Mouse (Mus musculus): Measurements from ENCODE around the gene Gm11060. TPM values are rescaled to one million over a fixed set of nuclear protein-coding genes. Genes with fewer than 3 reads are reported as not detected.

Gene Gm11060
- polyA plus RNA-seq (2016; fragmentation: Nextera tagmentation; extraction: Ambion mirVana): not detected in 2 replicates

DNA sequence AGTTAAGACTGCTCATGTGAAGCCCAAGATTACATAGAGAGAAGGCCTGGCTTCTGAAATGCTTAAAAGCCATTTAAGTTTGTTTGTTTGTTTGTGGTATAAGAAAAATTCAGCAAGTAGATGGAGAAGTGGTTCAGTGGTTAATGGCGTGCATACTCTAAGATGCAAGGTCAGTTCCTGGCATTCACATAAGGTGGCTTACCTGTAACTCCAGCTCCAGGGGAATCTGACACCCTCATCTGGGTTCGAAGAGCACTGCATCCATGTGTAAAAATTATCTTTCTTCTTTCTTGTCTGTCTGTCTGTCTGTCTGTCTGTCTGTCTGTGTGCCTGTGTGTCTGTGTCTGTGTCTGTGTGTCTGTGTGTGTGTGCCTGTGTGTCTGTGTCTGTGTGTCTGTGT, at the start of gene Gm11060:
Gm11060 (plus strand) TSS at position 301 of the 400 bp plus-strand sequence.
- H3K36me3 ChIP-seq (replicated peaks): no peaks in the 10 kb centered on the region
- no peaks in the 10 kb centered on the region for H3K9me3 ChIP-seq
- no peak within 1 kb of the TSS for H3K4me3 ChIP-seq (replicated peaks)
- H3K27ac ChIP-seq: no peak within 1 kb of the TSS
- H3K4me2 ChIP-seq: no peak within 1 kb of the TSS
- H3K27me3 ChIP-seq: no peaks in the 10 kb centered on the region
- H3K4me1 ChIP-seq: peaks cover 23% of the 10 kb centered on the region
- H3K9ac ChIP-seq: no peak within 1 kb of the TSS
- WGBS: 83% methylated on average over 2 of the region's 2 CpGs
- ATAC-seq (ENCODE audit: low FRiP score): no peak

DNA sequence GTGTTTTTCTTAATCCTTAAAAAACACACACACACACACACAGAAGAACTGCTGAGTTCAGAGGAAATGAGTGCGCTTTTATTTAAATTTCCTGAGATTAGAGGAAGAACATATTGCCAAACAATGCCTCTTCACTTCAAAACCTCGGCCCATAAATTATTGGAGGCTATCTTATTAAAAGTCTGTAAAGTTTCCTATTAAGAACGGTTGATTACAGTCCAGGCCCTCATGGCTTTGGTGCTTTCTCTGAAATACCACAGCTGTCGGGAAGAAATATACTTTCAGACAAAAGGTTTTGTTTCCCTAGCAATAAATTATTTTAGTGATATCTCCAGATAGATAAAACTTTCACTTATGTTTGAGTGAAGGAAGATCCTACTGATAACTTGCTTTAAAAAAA, 48.7 kb upstream of the Gm11060 start:
- Histone ChIP-seq H3K4me3 (replicated peaks) (no peak overlapping the region), H3K4me1 (no peaks in the 10 kb centered on the region), H3K9ac (no peak overlapping the region), H3K9me3 (no peaks in the 10 kb centered on the region), H3K4me2 (no peak overlapping the region), H3K36me3 (replicated peaks) (no peaks in the 10 kb centered on the region), H3K27ac (no peak overlapping the region), H3K27me3 (no peaks in the 10 kb centered on the region)
- ATAC-seq (ENCODE audit: low FRiP score): no peak
- 74% methylated on average over 4 of the region's 4 CpGs for WGBS

DNA sequence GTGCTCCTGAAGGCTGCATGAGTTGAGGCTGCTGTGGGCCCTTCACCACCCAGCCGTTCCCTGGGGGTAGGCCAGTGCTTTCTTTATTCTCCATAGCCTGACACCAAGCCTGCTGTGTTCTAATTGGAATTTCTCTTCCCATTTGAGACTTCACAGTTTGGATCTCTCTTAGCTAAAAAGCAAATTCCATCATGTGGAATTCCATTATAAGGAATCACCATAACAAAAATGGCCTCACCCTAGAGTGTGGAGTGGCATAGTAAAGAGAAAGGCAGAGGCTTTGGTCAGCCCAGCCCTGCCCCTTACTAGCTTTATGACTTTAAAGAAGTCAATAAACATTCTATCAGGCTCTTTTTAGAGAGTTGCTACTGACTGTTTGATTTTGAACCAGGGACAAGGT, 43.5 kb upstream of the Gm11060 start:
- WGBS: 42% methylated on average over 1 of the region's 1 CpGs
- no peak for ATAC-seq (ENCODE audit: low FRiP score)
- no peaks in the 10 kb centered on the region for H3K4me1 ChIP-seq

DNA sequence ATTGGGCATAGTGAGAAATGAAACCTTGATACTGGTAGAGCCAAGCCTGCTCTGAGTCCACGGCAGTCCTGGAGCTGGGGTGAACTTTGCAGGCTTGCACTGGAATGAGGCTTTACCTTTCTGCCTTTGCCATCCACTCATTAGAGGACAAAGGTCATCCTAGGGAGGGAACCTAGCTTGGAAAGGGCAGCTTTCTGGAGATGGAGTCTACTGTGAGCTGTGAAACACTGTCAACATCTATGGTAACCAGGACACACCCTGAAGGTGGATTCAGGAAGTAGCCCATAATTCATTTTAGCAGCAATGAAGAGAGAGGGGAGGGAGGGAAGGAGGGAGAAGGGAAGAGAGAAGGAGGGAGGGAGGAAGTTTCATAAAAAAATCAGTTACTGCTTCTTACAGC, 36.3 kb upstream of the Gm11060 start:
- no peaks in the 10 kb centered on the region for H3K27me3 ChIP-seq
- no peaks in the 10 kb centered on the region for H3K36me3 ChIP-seq (replicated peaks)
- no peaks in the 10 kb centered on the region for H3K4me1 ChIP-seq
- no peak overlapping the region for H3K27ac ChIP-seq
- H3K4me2 ChIP-seq: no peak overlapping the region
- H3K9me3 ChIP-seq: no peaks in the 10 kb centered on the region
- no peak overlapping the region for H3K9ac ChIP-seq
- no peak for ATAC-seq (ENCODE audit: low FRiP score)
- H3K4me3 ChIP-seq (replicated peaks): no peak overlapping the region
- 79% methylated on average over 1 of the region's 1 CpGs for WGBS

More for the DNA sequence above, 43.5 kb upstream of the Gm11060 start:
- Histone ChIP-seq H3K27me3 (no peaks in the 10 kb centered on the region), H3K9me3 (no peaks in the 10 kb centered on the region), H3K27ac (no peak overlapping the region), H3K36me3 (replicated peaks) (no peaks in the 10 kb centered on the region), H3K9ac (no peak overlapping the region), H3K4me3 (replicated peaks) (no peak overlapping the region), H3K4me2 (no peak overlapping the region)

DNA sequence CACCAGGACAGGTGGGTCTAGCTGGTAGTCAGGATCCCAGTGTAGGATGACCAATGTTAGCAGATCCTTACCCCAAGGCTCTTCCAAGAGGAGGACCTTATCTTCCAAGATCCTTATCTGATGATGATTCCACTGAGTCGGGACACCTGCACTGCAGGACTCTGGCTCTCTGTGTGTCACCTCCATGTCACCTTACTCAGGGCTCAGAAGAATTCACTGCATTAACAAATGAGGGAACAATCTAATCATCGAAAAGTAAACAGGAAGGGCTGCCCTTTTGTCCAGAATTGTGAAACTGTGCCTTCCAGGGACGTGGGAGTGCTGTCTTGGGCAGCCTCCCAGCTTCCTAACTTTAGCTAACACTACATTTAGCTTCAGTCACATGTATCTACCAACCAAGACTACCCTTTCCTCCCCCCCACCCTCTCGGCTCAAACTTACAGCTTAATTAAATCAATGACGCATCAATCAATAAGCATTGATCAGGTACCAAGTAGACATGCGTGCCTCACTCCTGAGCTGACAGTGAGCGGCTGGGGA, 33.2 kb upstream of the Gm11060 start:
- Histone ChIP-seq H3K4me2 (no peak overlapping the region), H3K9me3 (no peaks in the 10 kb centered on the region), H3K4me3 (replicated peaks) (no peak overlapping the region), H3K36me3 (replicated peaks) (no peaks in the 10 kb centered on the region), H3K4me1 (no peaks in the 10 kb centered on the region), H3K27me3 (no peaks in the 10 kb centered on the region), H3K27ac (no peak overlapping the region), H3K9ac (no peak overlapping the region)
- ATAC-seq (ENCODE audit: low FRiP score): no peak
- 78% methylated on average over 7 of the region's 7 CpGs for WGBS

DNA sequence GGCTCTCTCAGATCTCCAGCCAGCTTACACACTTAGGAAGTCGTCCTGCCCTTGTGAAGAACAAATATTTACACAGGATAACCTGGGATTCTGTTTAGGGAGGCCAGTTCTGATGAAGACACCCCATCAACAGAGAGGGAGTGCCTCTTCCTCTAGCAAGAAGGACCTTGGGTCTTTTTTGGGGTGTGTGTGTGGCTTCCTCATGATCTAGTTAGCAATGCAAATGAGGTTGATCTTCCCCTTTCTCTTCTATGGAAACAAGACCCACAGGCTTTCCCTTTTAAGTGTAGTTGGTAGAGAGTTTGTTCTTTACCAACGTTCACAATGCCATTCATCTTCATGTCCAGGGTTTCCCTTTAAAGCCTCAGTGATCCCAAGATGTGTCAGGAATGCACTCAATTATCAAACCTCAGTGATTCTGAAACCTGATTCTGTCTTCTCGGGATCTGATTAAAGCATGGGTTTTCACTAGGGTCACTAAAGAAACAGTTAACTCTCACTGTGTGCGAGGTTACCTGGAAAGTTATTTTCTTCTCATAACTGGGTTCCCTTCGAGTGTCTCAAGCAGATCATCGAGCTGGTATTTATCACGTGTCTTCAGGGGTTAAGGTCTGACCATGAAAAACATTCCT, 29.0 kb upstream of the Gm11060 start:
- H3K36me3 ChIP-seq (replicated peaks): no peaks in the 10 kb centered on the region
- H3K4me1 ChIP-seq: no peaks in the 10 kb centered on the region
- WGBS: 53% methylated on average over 7 of the region's 7 CpGs
- H3K27ac ChIP-seq: no peak overlapping the region
- H3K9me3 ChIP-seq: no peaks in the 10 kb centered on the region
- no peak for ATAC-seq (ENCODE audit: low FRiP score)
- H3K4me3 ChIP-seq (replicated peaks): no peak overlapping the region
- no peak overlapping the region for H3K9ac ChIP-seq
- no peak overlapping the region for H3K4me2 ChIP-seq
- no peaks in the 10 kb centered on the region for H3K27me3 ChIP-seq

DNA sequence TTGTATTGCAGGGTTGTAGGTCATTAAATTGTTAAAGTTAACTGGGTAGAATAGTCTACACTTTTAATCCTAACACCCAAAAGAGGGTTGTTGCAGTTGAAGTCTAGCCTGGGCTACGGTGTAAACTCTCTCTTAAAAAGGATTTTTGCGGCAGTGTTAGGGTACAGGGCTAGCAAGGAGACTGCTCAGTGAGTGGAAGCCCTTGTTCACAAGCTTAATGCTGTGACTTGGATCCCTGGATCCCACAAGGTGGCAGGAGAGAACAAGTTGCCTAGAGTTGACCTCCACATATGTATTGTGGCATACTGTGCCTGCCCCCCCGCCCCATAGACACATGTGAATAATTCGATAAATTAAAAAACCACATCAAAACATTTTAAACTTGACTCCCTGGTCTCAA, 19.3 kb upstream of the Gm11060 start:
- WGBS: 76% methylated on average over 4 of the region's 4 CpGs

DNA sequence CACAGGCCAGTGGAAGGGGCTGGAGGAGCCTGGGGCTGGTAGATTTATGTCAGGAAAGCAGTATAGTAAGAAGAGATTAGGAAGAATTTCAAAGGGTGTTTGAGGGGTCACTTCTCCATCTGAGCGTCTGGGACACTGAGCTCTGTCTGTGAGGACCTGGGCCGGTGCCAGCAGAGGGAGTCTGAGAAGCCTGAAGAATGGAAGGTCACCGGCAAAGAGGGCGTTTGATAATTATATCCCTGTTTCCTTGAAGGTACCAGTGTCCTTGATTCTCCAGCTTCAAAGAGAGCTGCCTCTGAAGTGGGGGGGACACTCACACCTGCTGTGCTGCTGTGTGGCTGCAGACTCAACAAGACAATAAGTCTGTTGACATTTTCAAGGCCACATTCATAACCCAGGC, 17.6 kb upstream of the Gm11060 start:
- no peaks in the 10 kb centered on the region for H3K4me1 ChIP-seq
- H3K4me2 ChIP-seq: no peak overlapping the region
- H3K27me3 ChIP-seq: no peaks in the 10 kb centered on the region
- H3K9me3 ChIP-seq: no peaks in the 10 kb centered on the region
- no peak overlapping the region for H3K27ac ChIP-seq
- no peak overlapping the region for H3K4me3 ChIP-seq (replicated peaks)
- H3K36me3 ChIP-seq (replicated peaks): no peaks in the 10 kb centered on the region
- ATAC-seq (ENCODE audit: low FRiP score): no peak
- no peak overlapping the region for H3K9ac ChIP-seq
- WGBS: 61% methylated on average over 4 of the region's 4 CpGs

More for the DNA sequence above, 19.3 kb upstream of the Gm11060 start:
- Histone ChIP-seq H3K4me1 (no peaks in the 10 kb centered on the region), H3K36me3 (replicated peaks) (no peaks in the 10 kb centered on the region), H3K27me3 (no peaks in the 10 kb centered on the region), H3K4me3 (replicated peaks) (no peak overlapping the region), H3K27ac (no peak overlapping the region), H3K9ac (no peak overlapping the region), H3K4me2 (no peak overlapping the region), H3K9me3 (no peaks in the 10 kb centered on the region)
- ATAC-seq (ENCODE audit: low FRiP score): no peak

DNA sequence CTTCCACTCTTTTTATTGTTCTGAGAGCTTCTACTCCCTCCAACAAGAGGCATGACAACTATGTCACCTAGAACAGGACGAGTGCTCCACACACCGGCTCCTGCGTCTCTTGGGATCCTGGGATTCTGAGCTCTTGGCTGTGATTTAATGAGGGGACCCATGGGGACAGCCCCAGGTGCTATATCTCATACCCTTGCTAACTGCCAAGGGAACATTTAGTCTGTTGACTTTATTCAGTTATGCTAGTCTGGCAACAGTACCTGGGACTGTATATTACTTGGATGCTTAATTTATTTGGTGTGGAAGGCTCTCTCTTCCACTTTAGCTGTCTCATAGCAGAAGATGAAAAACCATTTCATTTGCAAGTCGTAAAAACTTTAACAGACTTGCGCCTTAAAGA, 16.0 kb upstream of the Gm11060 start:
- no peak overlapping the region for H3K27ac ChIP-seq
- 87% methylated on average over 5 of the region's 5 CpGs for WGBS
- H3K27me3 ChIP-seq: no peaks in the 10 kb centered on the region
- ATAC-seq (ENCODE audit: low FRiP score): no peak
- H3K9ac ChIP-seq: no peak overlapping the region
- no peaks in the 10 kb centered on the region for H3K9me3 ChIP-seq
- H3K4me3 ChIP-seq (replicated peaks): no peak overlapping the region
- H3K4me1 ChIP-seq: no peaks in the 10 kb centered on the region
- H3K4me2 ChIP-seq: no peak overlapping the region
- H3K36me3 ChIP-seq (replicated peaks): no peaks in the 10 kb centered on the region

DNA sequence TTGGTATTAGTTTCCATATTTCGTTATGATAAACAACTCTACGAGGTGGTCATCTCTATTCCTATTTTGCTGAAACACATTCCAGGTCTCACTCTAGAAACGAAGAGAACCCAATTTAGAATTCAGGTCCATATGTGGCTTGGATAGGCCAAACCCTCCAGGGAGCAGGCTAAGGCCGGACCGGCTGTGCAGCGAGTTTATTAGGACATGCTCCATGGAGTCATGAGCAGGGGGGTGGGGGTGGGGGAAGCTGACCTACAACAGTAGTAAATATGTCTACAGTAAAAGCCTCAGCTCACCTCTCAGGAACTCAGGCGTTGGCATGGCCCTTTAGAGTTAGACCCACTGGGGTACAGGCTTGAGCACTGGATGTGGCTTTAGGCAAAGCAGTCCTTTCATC, 14.7 kb upstream of the Gm11060 start:
- 93% methylated on average over 7 of the region's 7 CpGs for WGBS
- no peak overlapping the region for H3K4me3 ChIP-seq (replicated peaks)
- H3K9ac ChIP-seq: no peak overlapping the region
- no peak overlapping the region for H3K4me2 ChIP-seq
- no peaks in the 10 kb centered on the region for H3K36me3 ChIP-seq (replicated peaks)
- no peaks in the 10 kb centered on the region for H3K27me3 ChIP-seq
- H3K4me1 ChIP-seq: no peaks in the 10 kb centered on the region
- H3K9me3 ChIP-seq: no peaks in the 10 kb centered on the region
- no peak for ATAC-seq (ENCODE audit: low FRiP score)
- no peak overlapping the region for H3K27ac ChIP-seq

DNA sequence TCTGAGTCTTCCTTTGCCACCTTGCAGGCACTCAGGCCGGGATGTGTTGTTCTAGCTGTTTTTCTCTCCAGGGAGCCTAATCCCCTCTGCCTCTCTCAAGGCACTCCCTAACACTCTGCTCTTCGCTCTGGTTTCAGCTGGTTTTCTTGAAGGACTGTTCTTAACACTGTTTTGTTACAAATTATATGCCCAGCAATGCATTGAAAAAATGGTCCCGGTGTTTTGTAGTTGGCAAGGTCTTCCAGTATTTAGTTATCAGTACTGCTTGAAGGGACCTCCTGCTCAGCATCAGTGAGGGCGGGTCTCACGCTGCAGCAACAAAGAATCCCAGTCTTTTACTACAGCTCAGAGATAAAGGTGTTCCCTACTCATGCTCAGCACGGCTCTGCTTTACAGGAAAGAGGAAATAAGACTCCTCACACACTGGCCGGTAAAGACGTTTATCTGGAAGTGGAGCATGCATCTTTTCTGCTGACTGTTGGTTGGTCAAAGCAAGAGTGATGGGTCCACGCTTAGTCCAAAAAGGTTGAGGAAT, 9.5 kb upstream of the Gm11060 start:
- no peak overlapping the region for H3K27ac ChIP-seq
- H3K36me3 ChIP-seq (replicated peaks): no peaks in the 10 kb centered on the region
- no peak overlapping the region for H3K4me3 ChIP-seq (replicated peaks)
- no peak overlapping the region for H3K9ac ChIP-seq
- no peaks in the 10 kb centered on the region for H3K9me3 ChIP-seq
- 28% methylated on average over 9 of the region's 9 CpGs for WGBS
- ATAC-seq (ENCODE audit: low FRiP score): no peak
- H3K4me2 ChIP-seq: no peak overlapping the region
- H3K4me1 ChIP-seq: no peaks in the 10 kb centered on the region
- H3K27me3 ChIP-seq: no peaks in the 10 kb centered on the region

DNA sequence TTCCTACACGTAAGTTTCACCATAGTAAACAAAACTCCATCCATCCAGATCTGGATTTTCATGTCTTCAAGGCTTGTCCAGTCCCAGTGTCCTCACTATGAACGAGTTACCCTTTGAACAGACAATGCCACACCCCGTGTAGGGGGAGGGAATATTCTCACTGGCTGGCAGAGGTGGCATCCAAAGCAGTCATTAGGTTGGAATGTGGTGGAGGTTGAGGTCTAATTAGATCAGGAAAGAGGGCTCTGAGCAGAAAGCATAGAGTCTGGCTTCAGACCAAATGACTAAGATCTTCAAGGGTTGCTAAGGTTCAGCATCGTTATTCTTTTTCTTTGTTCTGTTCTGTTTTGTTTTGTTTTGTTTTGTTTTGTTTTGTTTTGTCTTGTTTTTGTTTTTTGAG, 7.8 kb upstream of the Gm11060 start:
- Histone ChIP-seq H3K27me3 (no peaks in the 10 kb centered on the region), H3K4me3 (replicated peaks) (no peak overlapping the region), H3K4me2 (no peak overlapping the region), H3K4me1 (peaks cover 2% of the 10 kb centered on the region), H3K36me3 (replicated peaks) (no peaks in the 10 kb centered on the region), H3K9ac (no peak overlapping the region), H3K9me3 (no peaks in the 10 kb centered on the region), H3K27ac (no peak overlapping the region)
- ATAC-seq (ENCODE audit: low FRiP score): no peak
- 76% methylated on average over 4 of the region's 4 CpGs for WGBS

DNA sequence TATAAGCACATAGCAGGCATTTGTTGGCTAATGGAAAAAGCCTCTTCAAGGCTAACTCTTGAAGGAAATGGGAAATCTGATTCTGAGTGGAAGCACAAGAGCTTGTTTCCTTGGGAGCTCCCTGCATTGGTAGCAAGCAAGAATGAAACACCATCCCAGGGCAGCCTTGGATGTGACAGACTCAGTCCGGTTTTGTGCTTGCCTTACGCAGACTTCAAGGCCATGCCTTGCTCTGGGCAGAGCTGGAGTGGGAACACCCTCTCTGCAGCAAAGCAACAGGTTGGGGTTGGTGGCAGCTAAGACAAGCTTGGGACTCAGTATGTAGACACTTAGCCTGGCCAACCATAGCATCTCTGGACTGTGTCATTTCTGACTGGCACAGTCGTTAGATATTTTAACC, 5.7 kb upstream of the Gm11060 start:
- 96% methylated on average over 3 of the region's 3 CpGs for WGBS
- no peak for ATAC-seq (ENCODE audit: low FRiP score)
- Histone ChIP-seq H3K4me1 (peaks cover 22% of the 10 kb centered on the region), H3K9me3 (no peaks in the 10 kb centered on the region), H3K36me3 (replicated peaks) (no peaks in the 10 kb centered on the region), H3K27ac (no peak overlapping the region), H3K27me3 (no peaks in the 10 kb centered on the region), H3K4me2 (no peak overlapping the region), H3K4me3 (replicated peaks) (no peak overlapping the region), H3K9ac (no peak overlapping the region)

Data from forebrain, embryonic 12.5 days (tissue).